Mouse (Mus musculus) myocyte (in vitro differentiated cells): ENCODE measurements around the gene Gramd1a. TPM values are rescaled to one million over a fixed set of nuclear protein-coding genes. Genes with fewer than 3 reads are reported as not detected.

Source experiments
- H3K27me3 ChIP-seq: one replicate; pipeline ENCODE4 v1.6.1; 2011; ENCODE audit not compliant: control insufficient read depth, insufficient read depth, insufficient read length
- H3K36me3 ChIP-seq: one replicate; pipeline ENCODE4 v1.6.1; 2011; ENCODE audit not compliant: control insufficient read depth, insufficient read depth
- H3K4me2 ChIP-seq: one replicate; pipeline ENCODE4 v1.6.1; 2011; ENCODE audit warnings: low read depth, control low read depth
- H3K4me3 ChIP-seq: one replicate; pipeline ENCODE4 v1.5.1; 2011; ENCODE audit warnings: mild to moderate bottlenecking, control low read depth, moderate library complexity
- H3K79me2 ChIP-seq: one replicate; pipeline ENCODE4 v1.6.1; 2011; ENCODE audit not compliant: control insufficient read depth, insufficient read depth
- H3ac ChIP-seq: one replicate; pipeline ENCODE4 v1.6.1; 2011; ENCODE audit not compliant: control insufficient read depth, insufficient read length
- CEBPB ChIP-seq: IDR thresholded peaks from 2 replicates; pipeline ENCODE4 v1.6.1; 2011; ENCODE audit warnings: mild to moderate bottlenecking, moderate library complexity; ENCODE audit not compliant: poor library complexity, insufficient read depth, severe bottlenecking
- E2F4 ChIP-seq: IDR thresholded peaks from one replicate; pipeline ENCODE4 v1.6.1; 2011; ENCODE audit warnings: mild to moderate bottlenecking, control low read depth, moderate library complexity; ENCODE audit not compliant: insufficient read depth
- MAX ChIP-seq: IDR thresholded peaks from one replicate; pipeline ENCODE4 v1.6.1; 2011; ENCODE audit warnings: low read depth, mild to moderate bottlenecking, control low read depth
- MYOD1 ChIP-seq, 3 experiments: IDR thresholded peaks; one replicate each; pipeline ENCODE4 v1.6.1; 2011; ENCODE audit warnings: control low read depth in 2 of 3, low read depth in 2 of 3, mild to moderate bottlenecking in 2 of 3, moderate library complexity in 1 of 3; ENCODE audit not compliant: insufficient read length in 2 of 3, control insufficient read depth in 1 of 3
- MYOG ChIP-seq, 3 experiments: IDR thresholded peaks; one replicate each; pipeline ENCODE4 v1.6.1; 2011; ENCODE audit warnings: control low read depth in 2 of 3, low read depth in 2 of 3, mild to moderate bottlenecking in 2 of 3; ENCODE audit not compliant: insufficient read length in 2 of 3, control insufficient read depth in 1 of 3, insufficient read depth in 1 of 3
- POLR2A ChIP-seq: IDR thresholded peaks from one replicate; pipeline ENCODE4 v1.6.1; 2011; ENCODE audit warnings: low read depth, mild to moderate bottlenecking, control low read depth, moderate library complexity; ENCODE audit not compliant: insufficient read length
- POLR2AphosphoS2 ChIP-seq: IDR thresholded peaks from one replicate; pipeline ENCODE4 v1.6.1; 2011; ENCODE audit warnings: low read depth, control low read depth; ENCODE audit not compliant: insufficient read length
- REST ChIP-seq: IDR thresholded peaks from one replicate; pipeline ENCODE4 v1.6.1; 2011; ENCODE audit warnings: mild to moderate bottlenecking, control low read depth, moderate library complexity; ENCODE audit not compliant: insufficient read depth, insufficient read length
- SRF ChIP-seq: IDR thresholded peaks from one replicate; pipeline ENCODE4 v1.6.1; 2011; ENCODE audit warnings: low read depth; ENCODE audit not compliant: control insufficient read depth, insufficient read length
- TCF12 ChIP-seq: IDR thresholded peaks from one replicate; pipeline ENCODE4 v1.6.1; 2011; ENCODE audit warnings: mild to moderate bottlenecking, control low read depth; ENCODE audit not compliant: poor library complexity, insufficient read depth, severe bottlenecking
- TCF3 ChIP-seq: IDR thresholded peaks from one replicate; pipeline ENCODE4 v1.6.1; 2011; ENCODE audit warnings: low read depth, control low read depth; ENCODE audit not compliant: insufficient read length
- USF1 ChIP-seq: IDR thresholded peaks from one replicate; pipeline ENCODE4 v1.6.1; 2011; ENCODE audit warnings: low read depth, mild to moderate bottlenecking, control low read depth, moderate library complexity
- polyA plus RNA-seq: library from polyadenylated mRNA; unstranded; fragments of >200 nt; fragmentation: generic; extraction: Trizol; gene quantifications from one replicate; pipeline ENCODE4 v1.2.1, GENCODE M21; 2012; ENCODE audit warnings: missing spikeins

Gramd1a gene
- polyA plus RNA-seq, 1 experiment: 25.5 TPM

- Histone ChIP-seq H3K36me3 (no peaks in the 10 kb centered on the region), H3K27me3 (peaks cover 27% of the 10 kb centered on the region), H3K79me2 (no peaks in the 10 kb centered on the region), H3K4me2 (no peak overlapping the region), H3K4me3 (no peak overlapping the region), H3ac (no peak overlapping the region)
- TF ChIP-seq SRF (no peak), MYOG (IDR thresholded peaks at IDR 0.05; ENCODE audit: control insufficient read depth in 1 of 3, insufficient read depth in 1 of 3, insufficient read length in 2 of 3, low read depth in 2 of 3) (no peak), MYOD1 (IDR thresholded peaks at IDR 0.05; ENCODE audit: control insufficient read depth in 1 of 3, insufficient read length in 2 of 3, low read depth in 2 of 3) (no peak), E2F4 (no peak), POLR2AphosphoS2 (no peak), REST (no peak), MAX (no peak), POLR2A (no peak), CEBPB (no peak), TCF3 (no peak), TCF12 (no peak), USF1 (no peak)
Measured at GRCm38 (mm10) chr7:31098697-31099611, 56.7 kb downstream of the Gramd1a start.

GRCm38 (mm10) chr7:31097583-31098248, 58.0 kb downstream of the Gramd1a start:
- H3K4me3 ChIP-seq: no peak overlapping the region
- H3K36me3 ChIP-seq: no peaks in the 10 kb centered on the region
- no peak overlapping the region for H3K4me2 ChIP-seq
- TF ChIP-seq SRF: no peak
- no peak for TF ChIP-seq POLR2A
- no peak for TF ChIP-seq REST
- TF ChIP-seq MYOG (IDR thresholded peaks at IDR 0.05; ENCODE audit: control insufficient read depth in 1 of 3, insufficient read depth in 1 of 3, insufficient read length in 2 of 3, low read depth in 2 of 3): no peak
- no peak for TF ChIP-seq MYOD1 (IDR thresholded peaks at IDR 0.05; ENCODE audit: control insufficient read depth in 1 of 3, insufficient read length in 2 of 3, low read depth in 2 of 3)
- no peak for TF ChIP-seq TCF12
- no peak for TF ChIP-seq USF1
- TF ChIP-seq TCF3: no peak
- TF ChIP-seq MAX: no peak
- TF ChIP-seq POLR2AphosphoS2: no peak
- TF ChIP-seq E2F4: no peak
- H3K79me2 ChIP-seq: no peaks in the 10 kb centered on the region
- H3ac ChIP-seq: no peak overlapping the region
- H3K27me3 ChIP-seq: peaks cover 21% of the 10 kb centered on the region

- Histone ChIP-seq H3K27me3 (peaks cover 17% of the 10 kb centered on the region), H3ac (no peak overlapping the region), H3K4me2 (no peak overlapping the region), H3K79me2 (no peaks in the 10 kb centered on the region), H3K36me3 (no peaks in the 10 kb centered on the region), H3K4me3 (no peak overlapping the region)
- TF ChIP-seq TCF12: no peak
- TF ChIP-seq MYOD1 (IDR thresholded peaks at IDR 0.05; ENCODE audit: control insufficient read depth in 1 of 3, insufficient read length in 2 of 3, low read depth in 2 of 3): no peak
- no peak for TF ChIP-seq SRF
- no peak for TF ChIP-seq REST
- no peak for TF ChIP-seq USF1
- no peak for TF ChIP-seq POLR2A
Measured at GRCm38 (mm10) chr7:31096892-31097564, 58.7 kb downstream of the Gramd1a start.

- no peak overlapping the region for H3K4me3 ChIP-seq
- no peak for TF ChIP-seq POLR2A
- peak in 1 of 3 experiments; percentile 16 for TF ChIP-seq MYOG (IDR thresholded peaks at IDR 0.05; ENCODE audit: control insufficient read depth in 1 of 3, insufficient read depth in 1 of 3, insufficient read length in 2 of 3, low read depth in 2 of 3)
- no peak overlapping the region for H3K4me2 ChIP-seq
- H3K27me3 ChIP-seq: peaks cover 12% of the 10 kb centered on the region
- no peaks in the 10 kb centered on the region for H3K79me2 ChIP-seq
- H3K36me3 ChIP-seq: no peaks in the 10 kb centered on the region
- H3ac ChIP-seq: no peak overlapping the region
Measured at GRCm38 (mm10) chr7:31094774-31095501, 60.8 kb downstream of the Gramd1a start.
